Mouse (Mus musculus): Measurements from ENCODE around the gene Kctd2. TPM values are rescaled to one million over a fixed set of nuclear protein-coding genes. Genes with fewer than 3 reads are reported as not detected.

Kctd2 gene
- total and polyA plus RNA-seq, 3 experiments, result 6.8 to 14.0 (median 13.7) TPM

- Histone ChIP-seq H3K27me3 (replicated peaks) (peaks cover 30% of the 10 kb centered on the region), H3K4me1 (ENCODE audit: control insufficient read depth in 1 of 2, insufficient read depth in 2 of 2) (peaks cover 5 to 19% of the 10 kb centered on the region in 2 experiments), H3K36me3 (replicated peaks in 1 of 2; ENCODE audit: control insufficient read depth in 1 of 2, insufficient read depth in 1 of 2, low read length in 1 of 2) (no peaks in the 10 kb centered on the region), H3K9ac (ENCODE audit: insufficient read depth, low read depth) (no peak within 1 kb of the TSS), H3K27ac (ENCODE audit: insufficient read depth, low read depth) (no peak within 1 kb of the TSS), H3K4me3 (replicated peaks in 1 of 3; ENCODE audit: low read depth in 2 of 3, low read length in 2 of 3, poor library complexity in 1 of 3) (no peak within 1 kb of the TSS), H3K4me2 (ENCODE audit: insufficient read depth, low read depth, poor library complexity, severe bottlenecking) (no peak within 1 kb of the TSS), H3K9me3 (replicated peaks; ENCODE audit: low read length) (no peaks in the 10 kb centered on the region), H3K79me2 (replicated peaks; ENCODE audit: control insufficient read depth, extremely low read depth, insufficient read depth, poor library complexity, severe bottlenecking) (no peaks in the 10 kb centered on the region)
- TF ChIP-seq USF2 (conservative IDR thresholded peaks at IDR 0.05; ENCODE audit: low read depth, low read length) (no peak), BHLHE40 (IDR thresholded peaks at IDR 0.05; ENCODE audit: low read depth, low read length) (no peak), CTCF (conservative IDR thresholded peaks at IDR 0.05 in 1 of 2, IDR thresholded peaks at IDR 0.05 in 1 of 2; ENCODE audit: low read depth in 2 of 2, low read length in 2 of 2) (no peak), MYC (IDR thresholded peaks at IDR 0.05; ENCODE audit: low read depth, low read length) (no peak), GABPA (IDR thresholded peaks at IDR 0.05; ENCODE audit: insufficient replicate concordance, low read depth, low read length) (no peak), PAX5 (IDR thresholded peaks at IDR 0.05; ENCODE audit: low read length) (no peak), HCFC1 (IDR thresholded peaks at IDR 0.05; ENCODE audit: low read depth, low read length) (no peak), KAT2A (IDR thresholded peaks at IDR 0.05; ENCODE audit: insufficient replicate concordance, low read length) (no peak), MAX (IDR thresholded peaks at IDR 0.05; ENCODE audit: low read length) (no peak), RCOR1 (conservative IDR thresholded peaks at IDR 0.05; ENCODE audit: low read depth, low read length) (no peak), UBTF (IDR thresholded peaks at IDR 0.05; ENCODE audit: low read depth, low read length) (no peak), JUND (conservative IDR thresholded peaks at IDR 0.05; ENCODE audit: low read depth, low read length) (no peak), SIN3A (IDR thresholded peaks at IDR 0.05; ENCODE audit: low read length) (no peak)
- in situ Hi-C loops (cut with MboI; ENCODE audit: low pct_ligation_motif_present, low pct_unique_long_range_greater_than_20kb, low sequenced_read_pairs) (no loop called here), dilution Hi-C loops (cut with MboI; ENCODE audit: extremely low pct_ligation_motif_present, extremely low pct_unique_long_range_greater_than_20kb, low sequenced_read_pairs) (no loop called here)
- DNase-seq (ENCODE audit: extremely low read depth), result no peak
Observed at GRCm38 (mm10) chr11:115462243-115462891, 42.4 kb downstream of the Kctd2 start, which contains the start of gene Slc16a5. Slc16a5 (plus strand) TSS chr11:115462474.

- Histone ChIP-seq H3K27ac (ENCODE audit: insufficient read depth, low read depth) (no peak overlapping the region), H3K4me2 (ENCODE audit: insufficient read depth, low read depth, poor library complexity, severe bottlenecking) (no peak overlapping the region), H3K27me3 (replicated peaks) (peaks cover 30% of the 10 kb centered on the region), H3K9me3 (replicated peaks; ENCODE audit: low read length) (no peaks in the 10 kb centered on the region), H3K36me3 (replicated peaks in 1 of 2; ENCODE audit: control insufficient read depth in 1 of 2, insufficient read depth in 1 of 2, low read length in 1 of 2) (no peaks in the 10 kb centered on the region), H3K9ac (ENCODE audit: insufficient read depth, low read depth) (no peak overlapping the region), H3K79me2 (replicated peaks; ENCODE audit: control insufficient read depth, extremely low read depth, insufficient read depth, poor library complexity, severe bottlenecking) (no peaks in the 10 kb centered on the region), H3K4me3 (replicated peaks in 1 of 3; ENCODE audit: low read depth in 2 of 3, low read length in 2 of 3, poor library complexity in 1 of 3) (no peak overlapping the region), H3K4me1 (ENCODE audit: control insufficient read depth in 1 of 2, insufficient read depth in 2 of 2) (peaks cover 3 to 17% of the 10 kb centered on the region in 2 experiments)
- in situ Hi-C loops (cut with MboI; ENCODE audit: low pct_ligation_motif_present, low pct_unique_long_range_greater_than_20kb, low sequenced_read_pairs) (no loop called here), dilution Hi-C loops (cut with MboI; ENCODE audit: extremely low pct_ligation_motif_present, extremely low pct_unique_long_range_greater_than_20kb, low sequenced_read_pairs) (no loop called here)
- no peak for TF ChIP-seq MYC (IDR thresholded peaks at IDR 0.05; ENCODE audit: low read depth, low read length)
- TF ChIP-seq UBTF (IDR thresholded peaks at IDR 0.05; ENCODE audit: low read depth, low read length), result no peak
- no peak for TF ChIP-seq ZNF384 (IDR thresholded peaks at IDR 0.05; ENCODE audit: low read depth, low read length)
- no peak for TF ChIP-seq MAFK (IDR thresholded peaks at IDR 0.05; ENCODE audit: insufficient replicate concordance, low read length)
- TF ChIP-seq RCOR1 (conservative IDR thresholded peaks at IDR 0.05; ENCODE audit: low read depth, low read length), result no peak
- TF ChIP-seq SIN3A (IDR thresholded peaks at IDR 0.05; ENCODE audit: low read length), result no peak
- no peak for TF ChIP-seq HCFC1 (IDR thresholded peaks at IDR 0.05; ENCODE audit: low read depth, low read length)
- no peak for TF ChIP-seq PAX5 (IDR thresholded peaks at IDR 0.05; ENCODE audit: low read length)
- no peak for TF ChIP-seq CTCF (conservative IDR thresholded peaks at IDR 0.05 in 1 of 2, IDR thresholded peaks at IDR 0.05 in 1 of 2; ENCODE audit: low read depth in 2 of 2, low read length in 2 of 2)
- TF ChIP-seq MAX (IDR thresholded peaks at IDR 0.05; ENCODE audit: low read length), result no peak
- TF ChIP-seq MXI1 (IDR thresholded peaks at IDR 0.05; ENCODE audit: low read depth, low read length), result no peak
- TF ChIP-seq TCF12 (IDR thresholded peaks at IDR 0.05; ENCODE audit: low read depth, low read length), result no peak
- TF ChIP-seq USF1 (IDR thresholded peaks at IDR 0.05; ENCODE audit: low read depth, low read length), result no peak
- no peak for TF ChIP-seq POLR2A (IDR thresholded peaks at IDR 0.05; ENCODE audit: low read depth, low read length)
- no peak for TF ChIP-seq IRF4 (IDR thresholded peaks at IDR 0.05; ENCODE audit: low read depth, low read length)
- no peak for TF ChIP-seq JUND (conservative IDR thresholded peaks at IDR 0.05; ENCODE audit: low read depth, low read length)
- no peak for TF ChIP-seq GABPA (IDR thresholded peaks at IDR 0.05; ENCODE audit: insufficient replicate concordance, low read depth, low read length)
- no peak for TF ChIP-seq MEF2A (IDR thresholded peaks at IDR 0.05; ENCODE audit: borderline replicate concordance, low read depth, low read length)
- no peak for DNase-seq (ENCODE audit: extremely low read depth)
Observed at GRCm38 (mm10) chr11:115463397-115463796, 43.5 kb downstream of the Kctd2 start.

All from CH12.LX (cell line).